Mouse (Mus musculus): ENCODE measurements around the gene Sem1. TPM values are rescaled to one million over a fixed set of nuclear protein-coding genes. Genes with fewer than 3 reads are reported as not detected.

The Sem1 gene
- polyA plus RNA-seq, 1 experiment from 2014 or later = 164 TPM

- WGBS = 73% methylated on average over 3 of the region's 3 CpGs
Measured at GRCm38 (mm10) chr6:6568436-6568835, 10.0 kb downstream of the Sem1 start.

DNA sequence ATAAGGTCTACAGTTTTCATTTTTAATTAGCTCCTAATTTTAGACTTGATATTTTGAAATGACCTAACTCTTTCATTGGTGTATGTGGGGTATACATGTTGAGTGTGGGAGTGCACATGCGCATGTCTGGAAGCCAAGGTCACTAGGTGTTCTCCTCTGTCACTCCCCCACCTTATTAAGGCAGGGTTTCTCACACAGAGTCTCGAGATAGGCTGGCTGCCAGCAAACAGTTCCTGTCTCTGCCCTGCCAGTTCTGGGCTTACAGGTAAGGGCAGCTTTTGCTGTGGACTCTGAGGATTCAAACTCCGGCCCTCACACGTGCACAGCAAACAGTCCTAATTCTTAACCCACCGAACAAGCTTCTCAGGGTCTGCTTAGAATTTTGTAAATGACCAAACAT is 14.8 kb downstream of the Sem1 start:
- no peak overlapping the region for H3K4me2 ChIP-seq (replicated peaks)
- no peaks in the 10 kb centered on the region; the same call in 1 of the 2 replicates for H3K4me1 ChIP-seq (replicated peaks; ENCODE audit: control insufficient read depth, insufficient read depth, low read length)
- DNase-seq (ENCODE audit: low spot score) (no peak), ATAC-seq (ENCODE audit: low FRiP score) (no peak)
- no peak overlapping the region for H3K4me3 ChIP-seq (replicated peaks; ENCODE audit: low read length)
- H3K27ac ChIP-seq = no peak overlapping the region
- H3K27me3 ChIP-seq (ENCODE audit: control insufficient read depth, insufficient read depth, low read length) = no peaks in the 10 kb centered on the region
- 0 out of 2 replicates have a peak, but pooled peaks cover 5% of the 10 kb centered on the region for H3K36me3 ChIP-seq (replicated peaks; ENCODE audit: control insufficient read depth, insufficient read depth)
- 88% methylated on average over 5 of the region's 5 CpGs for WGBS
- no peaks in the 10 kb centered on the region for H3K9me3 ChIP-seq (ENCODE audit: control insufficient read depth, low read length)
- no peak overlapping the region for H3K9ac ChIP-seq

More at GRCm38 (mm10) chr6:6568436-6568835, 10.0 kb downstream of the Sem1 start:
- no peaks in the 10 kb centered on the region for H3K27me3 ChIP-seq (ENCODE audit: control insufficient read depth, insufficient read depth, low read length)
- H3K4me1 ChIP-seq (replicated peaks; ENCODE audit: control insufficient read depth, insufficient read depth, low read length) = no peaks in the 10 kb centered on the region
- DNase-seq (ENCODE audit: low spot score) (no peak), ATAC-seq (ENCODE audit: low FRiP score) (no peak)
- no peak overlapping the region for H3K4me3 ChIP-seq (replicated peaks; ENCODE audit: low read length)
- no peaks in the 10 kb centered on the region for H3K36me3 ChIP-seq (replicated peaks; ENCODE audit: control insufficient read depth, insufficient read depth)
- H3K4me2 ChIP-seq (replicated peaks) = no peak overlapping the region
- H3K9me3 ChIP-seq (ENCODE audit: control insufficient read depth, low read length) = no peaks in the 10 kb centered on the region
- no peak overlapping the region for H3K9ac ChIP-seq
- H3K27ac ChIP-seq = no peak overlapping the region

- no peak overlapping the region for H3K9ac ChIP-seq
- H3K27me3 ChIP-seq (ENCODE audit: control insufficient read depth, insufficient read depth, low read length) = no peaks in the 10 kb centered on the region
- no peaks in the 10 kb centered on the region for H3K9me3 ChIP-seq (ENCODE audit: control insufficient read depth, low read length)
- H3K27ac ChIP-seq = no peak overlapping the region
- no peak for DNase-seq (ENCODE audit: low spot score)
- ATAC-seq (ENCODE audit: low FRiP score) = no peak
- 57% methylated on average over 5 of the region's 5 CpGs for WGBS
- peaks cover 5% of the 10 kb centered on the region; the same call in 1 of the 2 replicates for H3K36me3 ChIP-seq (replicated peaks; ENCODE audit: control insufficient read depth, insufficient read depth)
- H3K4me2 ChIP-seq (replicated peaks) = no peak overlapping the region
- no peak overlapping the region for H3K4me3 ChIP-seq (replicated peaks; ENCODE audit: low read length)
- H3K4me1 ChIP-seq (replicated peaks; ENCODE audit: control insufficient read depth, insufficient read depth, low read length) = no peaks in the 10 kb centered on the region; the same call in 1 of the 2 replicates
Measured at GRCm38 (mm10) chr6:6562716-6563115, 15.7 kb downstream of the Sem1 start.

DNA sequence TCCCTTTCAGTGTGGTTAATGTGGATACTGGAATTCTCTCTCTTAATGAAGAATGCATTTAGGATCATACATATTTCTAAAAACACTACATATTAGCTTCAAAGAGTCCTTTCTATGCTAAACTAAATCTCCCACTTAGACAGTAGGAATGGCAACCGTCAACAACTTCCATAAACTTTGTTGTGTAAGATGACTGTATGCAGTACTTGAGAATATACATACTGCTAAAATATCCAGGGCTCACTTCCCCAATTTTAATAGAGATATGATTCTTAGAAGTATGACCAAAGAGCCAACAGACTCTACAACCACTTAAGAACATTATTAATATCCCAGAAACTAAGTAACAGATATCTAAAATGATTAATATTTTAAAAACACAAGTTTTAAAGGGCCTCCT is 20.8 kb downstream of the Sem1 start:
- Histone ChIP-seq H3K4me2 (replicated peaks) (no peak overlapping the region), H3K27ac (no peak overlapping the region), H3K36me3 (replicated peaks; ENCODE audit: control insufficient read depth, insufficient read depth) (peaks cover 24% of the 10 kb centered on the region), H3K9ac (no peak overlapping the region), H3K27me3 (ENCODE audit: control insufficient read depth, insufficient read depth, low read length) (no peaks in the 10 kb centered on the region), H3K9me3 (ENCODE audit: control insufficient read depth, low read length) (no peaks in the 10 kb centered on the region), H3K4me3 (replicated peaks; ENCODE audit: low read length) (no peak overlapping the region), H3K4me1 (replicated peaks; ENCODE audit: control insufficient read depth, insufficient read depth, low read length) (no peaks in the 10 kb centered on the region; the same call in 1 of the 2 replicates)
- DNase-seq (ENCODE audit: low spot score) (no peak), ATAC-seq (ENCODE audit: low FRiP score) (no peak)
- 100% methylated on average over 1 of the region's 1 CpGs for WGBS

DNA sequence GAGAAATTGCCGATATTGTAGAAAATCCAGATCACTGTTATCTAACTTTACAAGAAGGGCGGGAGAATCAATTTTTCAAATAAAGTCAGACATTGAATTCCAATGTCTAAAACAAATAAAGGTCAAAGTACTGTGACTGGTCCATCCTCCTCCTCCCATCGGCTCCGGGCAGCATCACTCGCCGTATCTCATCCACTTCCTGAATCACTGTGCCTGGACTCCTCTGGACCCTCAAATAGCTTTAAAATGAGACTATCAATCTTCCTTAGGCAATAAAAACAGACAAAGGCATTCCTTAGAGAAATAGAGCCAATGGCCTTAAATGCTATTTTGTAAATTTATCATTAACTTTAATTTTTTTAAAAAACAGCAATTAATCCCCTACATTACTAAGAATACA is 26.5 kb downstream of the Sem1 start:
- H3K27me3 ChIP-seq (ENCODE audit: control insufficient read depth, insufficient read depth, low read length) = no peaks in the 10 kb centered on the region
- H3K9me3 ChIP-seq (ENCODE audit: control insufficient read depth, low read length) = no peaks in the 10 kb centered on the region
- H3K27ac ChIP-seq = no peak overlapping the region
- H3K9ac ChIP-seq = no peak overlapping the region
- no peak for DNase-seq (ENCODE audit: low spot score)
- no peaks in the 10 kb centered on the region for H3K4me1 ChIP-seq (replicated peaks; ENCODE audit: control insufficient read depth, insufficient read depth, low read length)
- no peak for ATAC-seq (ENCODE audit: low FRiP score)
- peaks cover 15% of the 10 kb centered on the region for H3K36me3 ChIP-seq (replicated peaks; ENCODE audit: control insufficient read depth, insufficient read depth)
- H3K4me2 ChIP-seq (replicated peaks) = no peak overlapping the region
- 73% methylated on average over 6 of the region's 6 CpGs for WGBS
- H3K4me3 ChIP-seq (replicated peaks; ENCODE audit: low read length) = no peak overlapping the region

GRCm38 (mm10) chr6:6547997-6548396 is 30.5 kb downstream of the Sem1 start:
- H3K27me3 ChIP-seq (ENCODE audit: control insufficient read depth, insufficient read depth, low read length) = no peaks in the 10 kb centered on the region
- no peak for ATAC-seq (ENCODE audit: low FRiP score)
- 75% methylated on average over 5 of the region's 5 CpGs for WGBS
- H3K9me3 ChIP-seq (ENCODE audit: control insufficient read depth, low read length) = no peaks in the 10 kb centered on the region
- no peak overlapping the region for H3K9ac ChIP-seq
- no peak overlapping the region for H3K4me3 ChIP-seq (replicated peaks; ENCODE audit: low read length)
- no peaks in the 10 kb centered on the region for H3K36me3 ChIP-seq (replicated peaks; ENCODE audit: control insufficient read depth, insufficient read depth)
- H3K4me2 ChIP-seq (replicated peaks) = no peak overlapping the region
- H3K4me1 ChIP-seq (replicated peaks; ENCODE audit: control insufficient read depth, insufficient read depth, low read length) = no peaks in the 10 kb centered on the region
- H3K27ac ChIP-seq = no peak overlapping the region
- DNase-seq (ENCODE audit: low spot score) = no peak

- Histone ChIP-seq H3K9me3 (ENCODE audit: control insufficient read depth, low read length) (no peaks in the 10 kb centered on the region), H3K4me3 (replicated peaks; ENCODE audit: low read length) (no peak overlapping the region), H3K36me3 (replicated peaks; ENCODE audit: control insufficient read depth, insufficient read depth) (no peaks in the 10 kb centered on the region), H3K27me3 (ENCODE audit: control insufficient read depth, insufficient read depth, low read length) (peaks cover 15% of the 10 kb centered on the region; the same call in 1 of the 2 replicates), H3K9ac (no peak overlapping the region), H3K4me2 (replicated peaks) (no peak overlapping the region), H3K27ac (no peak overlapping the region), H3K4me1 (replicated peaks; ENCODE audit: control insufficient read depth, insufficient read depth, low read length) (no peaks in the 10 kb centered on the region)
- WGBS = 78% methylated on average over 4 of the region's 4 CpGs
- no peak for ATAC-seq (ENCODE audit: low FRiP score)
- DNase-seq (ENCODE audit: low spot score) = no peak
Measured at GRCm38 (mm10) chr6:6544255-6544645, 34.2 kb downstream of the Sem1 start.

DNA sequence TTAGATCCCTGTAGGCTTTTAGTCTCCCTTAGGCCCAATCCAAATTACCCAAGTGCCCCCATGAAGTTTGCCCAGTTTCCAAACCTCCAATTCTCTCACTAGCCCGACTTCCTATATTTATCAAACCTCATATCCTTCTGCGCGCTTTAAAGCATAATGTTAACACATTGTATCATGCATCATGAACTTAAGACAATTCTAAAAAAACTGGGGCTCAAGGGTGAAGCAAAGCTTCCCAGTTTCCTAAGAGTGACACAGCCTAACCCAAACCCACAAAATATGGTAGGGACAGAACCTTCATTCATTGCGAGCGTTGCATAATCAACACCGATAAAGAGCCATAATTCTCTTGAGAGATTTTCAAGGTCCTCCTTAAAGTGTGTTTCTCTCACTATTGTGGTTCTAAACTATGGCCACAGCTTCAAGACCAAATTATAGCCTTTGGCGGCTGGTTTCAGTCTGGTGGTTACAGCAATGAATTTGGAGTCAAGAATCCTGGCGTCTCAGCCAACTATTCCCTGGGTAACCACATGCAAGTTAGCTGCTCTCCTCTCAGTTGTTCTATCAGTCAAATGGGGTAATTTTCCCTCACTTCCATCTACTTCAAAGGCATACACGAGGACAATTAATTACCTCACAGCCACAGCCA is 34.7 kb downstream of the Sem1 start:
- Histone ChIP-seq H3K4me3 (replicated peaks; ENCODE audit: low read length) (no peak overlapping the region), H3K4me1 (replicated peaks; ENCODE audit: control insufficient read depth, insufficient read depth, low read length) (no peaks in the 10 kb centered on the region), H3K27me3 (ENCODE audit: control insufficient read depth, insufficient read depth, low read length) (peaks cover 15% of the 10 kb centered on the region; the same call in 1 of the 2 replicates), H3K9me3 (ENCODE audit: control insufficient read depth, low read length) (no peaks in the 10 kb centered on the region), H3K9ac (no peak overlapping the region), H3K36me3 (replicated peaks; ENCODE audit: control insufficient read depth, insufficient read depth) (no peaks in the 10 kb centered on the region), H3K4me2 (replicated peaks) (no peak overlapping the region), H3K27ac (no peak overlapping the region)
- ATAC-seq (ENCODE audit: low FRiP score) = no peak
- DNase-seq (ENCODE audit: low spot score) = no peak
- 90% methylated on average over 9 of the region's 9 CpGs for WGBS

- H3K4me1 ChIP-seq (replicated peaks; ENCODE audit: control insufficient read depth, insufficient read depth, low read length) = no peaks in the 10 kb centered on the region
- H3K9me3 ChIP-seq (ENCODE audit: control insufficient read depth, low read length) = no peaks in the 10 kb centered on the region
- no peak for ATAC-seq (ENCODE audit: low FRiP score)
- no peaks in the 10 kb centered on the region for H3K36me3 ChIP-seq (replicated peaks; ENCODE audit: control insufficient read depth, insufficient read depth)
- peaks cover 15% of the 10 kb centered on the region; the same call in 1 of the 2 replicates for H3K27me3 ChIP-seq (ENCODE audit: control insufficient read depth, insufficient read depth, low read length)
- H3K4me3 ChIP-seq (replicated peaks; ENCODE audit: low read length) = no peak overlapping the region
- H3K4me2 ChIP-seq (replicated peaks) = no peak overlapping the region
- no peak overlapping the region for H3K9ac ChIP-seq
- no peak for DNase-seq (ENCODE audit: low spot score)
- H3K27ac ChIP-seq = no peak overlapping the region
Measured at GRCm38 (mm10) chr6:6542133-6542532, 36.3 kb downstream of the Sem1 start.

Measured in hindbrain, embryonic 14.5 days (tissue).